Mouse (Mus musculus): ENCODE results near the gene Methig1. TPM values are rescaled to one million over a fixed set of nuclear protein-coding genes. Genes with fewer than 3 reads are reported as not detected.
A peak's percentile ranks its signal among the peaks of the same experiment; 100 is the strongest.

The Methig1 gene
- polyA plus RNA-seq, 1 experiment from 2014 or later = not detected

- Histone ChIP-seq H3K27ac (0 out of 2 replicates have a peak within 1 kb of the TSS, but pooled peaks have one; percentile 11), H3K4me1 (peaks cover 47% of the 10 kb centered on the region), H3K9me3 (no peaks in the 10 kb centered on the region), H3K4me3 (peak within 1 kb of the TSS; percentile 99), H3K27me3 (ENCODE audit: poor library complexity, severe bottlenecking) (peaks cover 35% of the 10 kb centered on the region), H3K36me3 (replicated peaks) (no peaks in the 10 kb centered on the region)
- no peak for DNase-seq (ENCODE audit: extremely low spot score, low spot score)
- WGBS = 30% methylated on average over 17 of the region's 17 CpGs
Measured at GRCm38 (mm10) chr15:100424396-100425122, 71.6 kb downstream of the Methig1 start, which contains the start of gene Slc11a2. Gene Slc11a2, minus strand, starts transcription at chr15:100425072.

- no peak overlapping the region for H3K4me3 ChIP-seq
Measured at GRCm38 (mm10) chr15:100428296-100428905, 75.5 kb downstream of the Methig1 start.

GRCm38 (mm10) chr15:100429959-100430565 lies 77.1 kb downstream of the Methig1 start:
- no peak overlapping the region for H3K4me3 ChIP-seq
- H3K4me1 ChIP-seq = no peaks in the 10 kb centered on the region
- no peaks in the 10 kb centered on the region for H3K36me3 ChIP-seq (replicated peaks)
- no peak overlapping the region for H3K27ac ChIP-seq
- DNase-seq (ENCODE audit: extremely low spot score, low spot score) = no peak
- peaks cover 16% of the 10 kb centered on the region for H3K27me3 ChIP-seq (ENCODE audit: poor library complexity, severe bottlenecking)
- H3K9me3 ChIP-seq = no peaks in the 10 kb centered on the region
- 86% methylated on average over 11 of the region's 11 CpGs for WGBS

More at GRCm38 (mm10) chr15:100428296-100428905, 75.5 kb downstream of the Methig1 start:
- no peaks in the 10 kb centered on the region for H3K36me3 ChIP-seq (replicated peaks)
- H3K4me1 ChIP-seq = peaks cover 15% of the 10 kb centered on the region
- WGBS = 88% methylated on average over 13 of the region's 13 CpGs
- H3K9me3 ChIP-seq = no peaks in the 10 kb centered on the region
- DNase-seq (ENCODE audit: extremely low spot score, low spot score) = no peak
- no peak overlapping the region for H3K27ac ChIP-seq
- H3K27me3 ChIP-seq (ENCODE audit: poor library complexity, severe bottlenecking) = peaks cover 32% of the 10 kb centered on the region

- Histone ChIP-seq H3K27ac (no peak overlapping the region), H3K36me3 (replicated peaks) (no peaks in the 10 kb centered on the region), H3K4me1 (no peaks in the 10 kb centered on the region), H3K4me3 (no peak overlapping the region), H3K9me3 (no peaks in the 10 kb centered on the region), H3K27me3 (ENCODE audit: poor library complexity, severe bottlenecking) (no peaks in the 10 kb centered on the region)
- no peak for DNase-seq (ENCODE audit: extremely low spot score, low spot score)
- 68% methylated on average over 4 of the region's 4 CpGs for WGBS
Measured at GRCm38 (mm10) chr15:100433234-100433633, 80.3 kb downstream of the Methig1 start.

Other genes starting within 250 kb of the Methig1 start
- 41.4 and 42.7 TPM in 2 replicates for gene Atf1, start 125.3 kb upstream of the Methig1 start, polyA plus RNA-seq (2016; fragmentation: Nextera tagmentation; extraction: Ambion mirVana)
- not detected in 2 replicates for gene Tmprss12, start 72.3 kb upstream of the Methig1 start, polyA plus RNA-seq (2016; fragmentation: Nextera tagmentation; extraction: Ambion mirVana)
- gene Mettl7a1, start 49.0 kb upstream of the Methig1 start, polyA plus RNA-seq (2016; fragmentation: Nextera tagmentation; extraction: Ambion mirVana) = 3.8 and 3.9 TPM in 2 replicates
- gene Mettl7a3, start 18.2 kb upstream of the Methig1 start, polyA plus RNA-seq (2016; fragmentation: Nextera tagmentation; extraction: Ambion mirVana) = not detected in 2 replicates
- gene Mettl7a2, start 51 bp downstream of the Methig1 start, polyA plus RNA-seq (2016; fragmentation: Nextera tagmentation; extraction: Ambion mirVana) = not detected in 2 replicates
- gene Higd1c, start 11.4 kb downstream of the Methig1 start, polyA plus RNA-seq (2016; fragmentation: Nextera tagmentation; extraction: Ambion mirVana) = not detected in 2 replicates
- 0.05 TPM in 1 of 2 replicates, not detected in the other for gene Gm5475, start 69.0 kb downstream of the Methig1 start, polyA plus RNA-seq (2016; fragmentation: Nextera tagmentation; extraction: Ambion mirVana)
- gene Slc11a2, start 71.9 kb downstream of the Methig1 start, polyA plus RNA-seq (2016; fragmentation: Nextera tagmentation; extraction: Ambion mirVana) = 29.2 and 29.4 TPM in 2 replicates
- 39.5 and 41.3 TPM in 2 replicates for gene Letmd1, start 115.9 kb downstream of the Methig1 start, polyA plus RNA-seq (2016; fragmentation: Nextera tagmentation; extraction: Ambion mirVana)
- gene Csrnp2, start 142.3 kb downstream of the Methig1 start, polyA plus RNA-seq (2016; fragmentation: Nextera tagmentation; extraction: Ambion mirVana) = 17.0 and 17.2 TPM in 2 replicates
- 31.4 and 33.4 TPM in 2 replicates for gene Tfcp2, start 198.9 kb downstream of the Methig1 start, polyA plus RNA-seq (2016; fragmentation: Nextera tagmentation; extraction: Ambion mirVana)
- 3.6 and 4.9 TPM in 2 replicates for gene Pou6f1, start 246.8 kb downstream of the Methig1 start, polyA plus RNA-seq (2016; fragmentation: Nextera tagmentation; extraction: Ambion mirVana)

Measured in forebrain, embryonic 10.5 days (tissue).